Mouse (Mus musculus) skeletal muscle tissue, adult 2 months (tissue): ENCODE measurements at regions not wholly inside any gene's neighbourhood (a gene's known extent, or its start where the extent isn't known, plus 50 kb on each side); places are given as distances from the start of the nearest gene placed in this dataset.
"Not testable (repeated sequence)": the region's sequence is repeated elsewhere in the genome, so short reads cannot be mapped to it uniquely, and the experiment has no call there.

Source experiments
- DNase-seq: peaks from one replicate; pipeline ENCODE4 v3.0.0-alpha.2; 2012; ENCODE audit warnings: low read depth, low spot score

GRCm38 (mm10) chr1:108102607-108103006, 512.8 kb downstream of the Serpinb8 start:
- no peak for DNase-seq

GRCm38 (mm10) chr1:108110984-108111383, 521.2 kb downstream of the Serpinb8 start:
- no peak for DNase-seq

- no peak for DNase-seq
These were observed 537.6 kb downstream of the Serpinb8 start for GRCm38 (mm10) chr1:108127393-108127792.

DNA sequence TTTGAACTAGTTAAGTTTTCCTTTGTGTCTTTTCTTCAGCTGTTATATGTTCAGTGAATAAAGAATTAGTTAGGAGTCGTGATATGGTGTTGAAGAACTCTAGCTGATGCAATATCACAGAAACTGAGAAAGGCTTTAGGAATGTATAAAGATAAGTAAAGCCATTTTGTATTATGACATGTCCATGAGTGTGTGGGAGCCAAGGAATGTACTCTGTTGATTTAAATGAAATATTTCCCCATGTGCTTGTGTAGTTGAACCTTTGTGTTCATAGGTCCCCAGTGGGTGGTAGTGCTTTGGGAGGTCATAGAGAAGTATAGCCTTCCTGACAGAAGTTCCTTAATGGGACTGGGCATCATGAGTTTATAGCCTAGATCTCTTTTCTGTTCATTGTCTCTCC, 542.2 kb downstream of the Serpinb8 start:
- no peak for DNase-seq

DNA sequence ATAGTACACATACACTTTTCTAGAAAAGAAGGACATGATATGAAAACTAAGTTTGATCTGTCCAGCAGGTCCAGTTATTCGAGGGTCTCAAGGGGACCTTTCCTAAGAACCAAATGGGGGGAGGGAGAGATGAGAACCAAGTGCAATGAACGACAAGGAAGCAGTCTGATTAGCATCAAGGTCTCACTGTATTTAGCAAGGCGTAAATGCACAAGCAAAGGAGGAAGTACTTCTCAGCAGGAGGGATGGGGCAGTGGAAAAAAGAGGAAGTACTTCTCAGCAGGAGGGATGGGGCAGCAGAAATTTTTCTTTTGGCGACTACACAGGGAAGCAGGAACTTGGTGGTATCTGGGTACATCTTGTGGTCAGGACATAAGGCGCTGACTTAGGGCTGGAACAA, 545.5 kb downstream of the Serpinb8 start:
- not testable (repeated sequence) for DNase-seq

DNA sequence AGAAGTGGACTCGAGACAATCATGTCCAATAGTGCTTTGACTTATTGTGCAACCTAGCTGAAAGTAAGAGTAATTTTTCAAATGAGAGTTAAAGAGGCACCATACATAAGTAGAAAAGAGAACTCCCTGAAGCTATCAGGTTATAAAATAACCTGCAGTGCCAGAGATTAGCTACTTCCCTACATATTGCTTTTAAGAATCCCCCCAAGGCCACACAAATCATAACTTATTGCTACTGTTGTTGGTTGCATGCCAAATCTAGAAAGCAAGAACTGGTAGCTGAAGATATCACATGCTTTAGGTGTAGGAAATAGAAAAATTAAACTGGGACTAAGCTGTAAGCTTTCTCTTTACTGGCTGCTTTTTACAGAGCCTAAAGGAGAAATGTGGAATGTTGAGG, 554.3 kb downstream of the Serpinb8 start:
- DNase-seq: no peak

DNA sequence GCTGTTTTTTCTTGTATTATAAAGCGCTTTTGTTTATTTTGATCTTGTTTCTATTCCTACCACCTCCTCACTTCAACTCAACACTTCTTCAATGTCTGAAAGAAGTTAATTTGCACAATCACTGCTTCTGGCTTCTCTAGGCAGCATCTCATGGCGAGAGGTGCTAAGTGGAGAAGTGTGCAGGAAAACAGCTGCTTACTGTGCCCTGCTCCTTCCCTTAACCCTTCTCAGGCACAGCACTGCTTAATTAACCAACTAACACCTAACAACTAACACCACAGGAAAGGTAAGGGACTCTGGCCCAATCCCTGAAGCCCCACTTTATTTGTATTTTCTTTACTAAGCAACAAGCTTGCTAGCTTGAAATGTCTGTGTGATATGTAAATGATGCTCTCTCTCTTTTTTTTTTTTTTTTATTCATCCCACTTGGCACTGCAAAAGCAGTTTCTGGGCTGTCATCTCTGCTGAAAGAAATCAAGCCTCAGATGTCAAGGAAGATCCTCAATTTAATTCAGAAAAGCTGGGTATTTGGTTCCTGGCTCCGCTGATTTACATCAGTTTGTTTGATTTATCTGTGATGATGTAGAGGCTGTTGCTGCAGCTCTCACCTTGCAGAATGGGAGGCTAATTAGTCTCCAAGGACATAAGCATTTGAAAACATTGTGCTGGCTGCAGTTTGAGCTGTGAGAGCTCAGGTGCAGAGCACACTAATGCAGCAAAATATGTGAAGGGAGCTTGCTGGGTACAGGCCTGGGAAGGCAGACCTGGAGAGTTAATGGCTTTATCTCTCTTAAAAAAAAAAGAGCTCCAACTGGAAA, 591.8 kb downstream of the Serpinb8 start:
- no peak for DNase-seq

- DNase-seq: no peak
These were observed 592.3 kb downstream of the Serpinb8 start for GRCm38 (mm10) chr1:108182168-108182539.

GRCm38 (mm10) chr1:108224047-108224446, 634.2 kb downstream of the Serpinb8 start:
- no peak for DNase-seq

- DNase-seq: no peak
These were observed 650.3 kb downstream of the Serpinb8 start for GRCm38 (mm10) chr1:108240152-108240551.

DNA sequence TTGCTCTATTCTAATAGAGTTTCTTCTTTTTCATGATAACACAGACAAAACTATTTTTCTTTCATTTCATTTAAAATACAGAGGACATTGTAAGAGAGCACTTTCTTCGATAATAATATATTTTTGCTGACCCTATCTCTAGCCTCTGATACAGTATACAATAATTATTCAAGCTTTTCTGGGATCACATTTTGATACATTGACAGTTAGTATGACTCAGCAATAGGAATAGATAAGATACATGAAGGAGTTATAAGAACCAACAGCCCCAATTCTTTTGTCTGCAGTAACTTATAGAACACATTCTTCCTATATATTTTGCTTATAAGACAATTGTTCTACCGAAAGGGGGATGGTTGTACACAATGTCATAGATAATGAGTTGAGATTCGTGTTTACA, 665.3 kb downstream of the Serpinb8 start:
- no peak for DNase-seq

DNA sequence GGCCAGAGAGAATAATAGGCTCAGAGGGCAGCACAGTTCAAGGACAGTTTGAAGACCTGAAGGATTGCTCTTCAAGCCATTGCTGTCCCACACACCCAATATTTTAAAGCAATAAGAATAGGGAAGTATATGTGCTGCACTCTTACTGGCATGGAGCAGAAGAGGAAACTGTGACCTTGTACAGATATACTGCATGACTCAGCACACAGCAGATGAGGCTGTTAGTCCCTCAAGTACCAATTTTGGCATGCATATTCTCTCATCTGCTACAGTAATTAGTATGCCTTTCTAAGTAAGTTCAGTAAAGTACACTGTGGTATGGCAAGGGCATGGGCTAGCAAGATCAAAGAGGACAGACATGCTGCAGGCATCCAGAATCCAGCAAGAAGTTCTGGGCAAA, 669.5 kb downstream of the Serpinb8 start:
- no peak for DNase-seq

GRCm38 (mm10) chr1:108282099-108282498, 692.3 kb downstream of the Serpinb8 start:
- no peak for DNase-seq

- DNase-seq: no peak
These were observed 696.8 kb downstream of the Serpinb8 start for GRCm38 (mm10) chr1:108286571-108286970.
